Mouse (Mus musculus) liver, embryonic 16.5 days (tissue): ENCODE data around the gene Cd44. TPM values are rescaled to one million over a fixed set of nuclear protein-coding genes. Genes with fewer than 3 reads are reported as not detected.

Source experiments
- ATAC-seq: fragments of 200-750 bp; cut with Nextera tagmentation; 2 replicates; pipeline ENCODE4 v1.8.0; 2017; ENCODE audit warnings: low read depth, mild to moderate bottlenecking, moderate number of reproducible peaks, moderate library complexity
- H3K27ac ChIP-seq: fragments of 300-500 bp; sonication (generic); 2 replicates; pipeline ENCODE4 v1.5.1; 2014; ENCODE audit warnings: mild to moderate bottlenecking, low read length
- H3K27me3 ChIP-seq: fragments of 300-500 bp; sonication (generic); 2 replicates; pipeline ENCODE4 v1.6.1; 2014; ENCODE audit warnings: low read depth, low read length, mixed read lengths; ENCODE audit not compliant: control insufficient read depth, insufficient read depth
- H3K36me3 ChIP-seq: fragments of 300-500 bp; sonication (generic); 2 replicates; pipeline ENCODE4 v1.6.1; 2014; ENCODE audit warnings: mild to moderate bottlenecking; ENCODE audit not compliant: control insufficient read depth, insufficient read depth
- H3K4me1 ChIP-seq: fragments of 300-500 bp; sonication (generic); 2 replicates; pipeline ENCODE4 v1.6.1; 2014; ENCODE audit warnings: low read depth, low read length, mixed read lengths; ENCODE audit not compliant: control insufficient read depth
- H3K4me2 ChIP-seq: fragments of 300-500 bp; sonication (generic); 2 replicates; pipeline ENCODE4 v1.6.1; 2014; ENCODE audit warnings: low read depth, low read length, mixed read lengths
- H3K4me3 ChIP-seq: fragments of 300-500 bp; sonication (generic); 2 replicates; pipeline ENCODE4 v1.5.1; 2014; ENCODE audit warnings: low read depth, mild to moderate bottlenecking, low read length
- H3K9ac ChIP-seq: fragments of 300-500 bp; sonication (generic); 2 replicates; pipeline ENCODE4 v1.6.1; 2014; ENCODE audit warnings: low read depth, low read length
- H3K9me3 ChIP-seq: fragments of 300-500 bp; sonication (generic); replicated peaks from 2 replicates; pipeline ENCODE4 v1.6.1; 2016; ENCODE audit warnings: low read length; ENCODE audit not compliant: control insufficient read depth
- WGBS: fragments of 180-500 bp; shearing (Covaris S2); extraction: QIAGEN DNeasy Blood & Tissue Kit; methylation state at CpG from one replicate; pipeline ENCODE4 v1.1.7; 2014; ENCODE audit not compliant: insufficient replicate concordance; 5-methylcytosine and 5-hydroxymethylcytosine counted together
- polyA plus RNA-seq: library from polyadenylated mRNA; unstranded; fragments of >200 nt; fragmentation: Nextera tagmentation; extraction: Ambion mirVana; gene quantifications from 2 replicates; pipeline ENCODE4 v1.2.1, GENCODE M21; 2015

Gene Cd44
- 14.5 and 15.8 TPM in 2 replicates for polyA plus RNA-seq

DNA sequence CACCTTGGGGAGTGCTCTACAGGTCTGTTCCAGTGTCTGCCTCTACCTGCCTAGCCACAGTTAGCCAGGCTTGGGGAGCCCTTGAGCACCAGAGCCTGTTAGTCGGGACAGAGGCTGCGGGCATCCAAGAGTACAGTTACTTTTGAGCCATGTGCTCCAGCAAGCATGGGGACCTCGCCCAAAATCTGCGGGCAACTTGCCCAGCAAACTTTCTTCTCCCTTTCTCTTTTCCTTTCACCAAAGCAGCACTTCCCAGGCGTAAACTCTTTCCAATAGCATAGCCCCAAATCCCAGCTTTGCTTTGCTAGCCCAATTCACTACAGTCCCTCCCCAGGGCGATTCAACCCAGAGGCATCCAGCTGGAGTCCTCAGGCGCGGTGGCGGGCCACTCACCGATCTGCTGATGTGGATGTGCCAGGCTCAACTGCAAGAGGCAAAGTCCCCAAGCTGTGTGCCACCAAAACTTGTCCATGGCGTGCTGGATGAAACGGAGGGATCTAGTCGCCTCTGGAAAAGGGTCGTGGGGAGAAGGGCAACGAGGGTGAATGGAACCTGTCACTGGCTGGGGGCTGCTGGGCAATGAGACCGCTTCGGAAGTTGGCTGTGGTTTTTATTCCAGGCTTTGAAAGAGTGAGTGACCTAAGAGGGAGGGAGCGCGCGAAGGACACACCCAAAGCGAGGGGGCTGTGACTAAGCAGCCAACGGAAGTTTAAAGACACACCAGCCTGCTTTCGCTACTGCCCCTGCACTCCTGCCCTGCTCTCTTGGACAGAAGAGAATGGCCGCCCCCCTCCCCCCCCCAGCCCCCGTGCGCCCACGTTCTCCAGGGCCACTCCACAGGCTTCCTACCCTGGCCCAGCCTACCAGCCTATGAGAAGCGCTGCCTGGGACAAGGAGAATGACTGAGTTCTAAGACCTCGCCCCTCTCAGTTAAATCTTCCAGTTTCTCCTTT lies at the start of gene Cd44:
Gene Cd44, minus strand, starts transcription at position 791 of the 953 bp plus-strand sequence.
- H3K4me3 ChIP-seq = peak within 1 kb of the TSS; percentile 66
- H3K9me3 ChIP-seq = no peaks in the 10 kb centered on the region
- peak; percentile 75 for ATAC-seq
- peak within 1 kb of the TSS; percentile 61 for H3K27ac ChIP-seq
- peak within 1 kb of the TSS; percentile 85 for H3K4me2 ChIP-seq
- H3K36me3 ChIP-seq = no peaks in the 10 kb centered on the region
- no peaks in the 10 kb centered on the region for H3K27me3 ChIP-seq
- WGBS = under 1% methylated on average over 29 of the region's 29 CpGs
- peaks cover 22% of the 10 kb centered on the region for H3K4me1 ChIP-seq
- peak within 1 kb of the TSS; percentile 58 for H3K9ac ChIP-seq

DNA sequence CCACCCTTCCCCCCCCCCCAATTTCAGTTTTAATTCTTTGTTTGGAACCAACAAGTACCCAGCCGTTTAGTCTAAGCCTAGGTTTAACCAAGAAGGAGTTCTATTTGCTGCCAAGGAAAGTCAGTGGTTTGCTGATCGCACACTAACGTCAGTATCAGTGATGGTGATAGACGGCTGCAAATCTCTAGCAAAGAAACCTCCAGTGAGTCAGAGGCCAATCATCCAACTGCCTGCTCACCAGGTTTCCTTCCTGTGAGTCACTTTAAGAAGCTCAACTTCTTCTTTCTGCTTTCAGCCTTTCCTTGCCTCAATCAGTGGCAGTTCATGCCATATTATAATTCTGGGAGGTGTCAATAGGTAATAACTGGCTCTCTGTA lies 47.0 kb upstream of the Cd44 start:
- H3K9ac ChIP-seq = no peak overlapping the region
- no peaks in the 10 kb centered on the region for H3K9me3 ChIP-seq
- no peaks in the 10 kb centered on the region for H3K4me1 ChIP-seq
- H3K36me3 ChIP-seq = no peaks in the 10 kb centered on the region
- no peak overlapping the region for H3K4me2 ChIP-seq
- WGBS = 19% methylated on average over 4 of the region's 4 CpGs
- ATAC-seq = no peak
- H3K27me3 ChIP-seq = no peaks in the 10 kb centered on the region
- H3K4me3 ChIP-seq = no peak overlapping the region
- H3K27ac ChIP-seq = no peak overlapping the region

DNA sequence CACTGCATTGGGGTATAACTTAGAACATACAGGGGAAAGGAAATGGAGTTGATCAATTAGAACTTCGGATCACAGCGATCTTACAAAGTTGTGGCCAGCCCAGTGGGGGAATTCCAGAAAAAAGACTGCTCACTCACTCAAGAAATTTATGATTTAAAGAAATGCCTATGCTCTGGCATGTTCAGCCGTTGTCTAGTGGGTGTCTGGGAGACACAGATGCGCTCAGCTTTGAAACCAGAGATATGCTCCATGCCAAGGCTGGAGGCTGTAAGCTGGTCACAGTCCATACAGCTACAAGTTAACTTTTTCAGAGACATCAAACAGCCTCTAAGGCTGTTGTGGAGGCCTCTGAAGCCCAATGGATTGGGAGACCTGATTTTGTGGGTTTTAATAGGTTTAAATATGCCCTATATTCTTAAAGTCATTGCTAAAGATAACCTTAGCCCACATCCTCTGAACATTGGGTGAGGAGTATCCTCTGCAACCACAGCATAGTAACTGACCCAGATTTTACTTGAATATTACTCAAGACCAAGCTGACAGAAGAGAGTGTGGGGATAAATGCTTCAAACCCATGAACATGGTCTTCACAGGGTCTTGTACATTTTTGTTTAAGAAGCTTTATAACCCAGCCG lies 46.5 kb upstream of the Cd44 start:
- H3K27ac ChIP-seq = no peak overlapping the region
- no peaks in the 10 kb centered on the region for H3K4me1 ChIP-seq
- H3K4me3 ChIP-seq = no peak overlapping the region
- H3K9ac ChIP-seq = no peak overlapping the region
- no peaks in the 10 kb centered on the region; the same call in 1 of the 2 replicates for H3K27me3 ChIP-seq
- H3K4me2 ChIP-seq = no peak overlapping the region
- no peaks in the 10 kb centered on the region for H3K36me3 ChIP-seq
- WGBS = 61% methylated on average over 5 of the region's 5 CpGs
- no peak for ATAC-seq
- no peaks in the 10 kb centered on the region for H3K9me3 ChIP-seq

DNA sequence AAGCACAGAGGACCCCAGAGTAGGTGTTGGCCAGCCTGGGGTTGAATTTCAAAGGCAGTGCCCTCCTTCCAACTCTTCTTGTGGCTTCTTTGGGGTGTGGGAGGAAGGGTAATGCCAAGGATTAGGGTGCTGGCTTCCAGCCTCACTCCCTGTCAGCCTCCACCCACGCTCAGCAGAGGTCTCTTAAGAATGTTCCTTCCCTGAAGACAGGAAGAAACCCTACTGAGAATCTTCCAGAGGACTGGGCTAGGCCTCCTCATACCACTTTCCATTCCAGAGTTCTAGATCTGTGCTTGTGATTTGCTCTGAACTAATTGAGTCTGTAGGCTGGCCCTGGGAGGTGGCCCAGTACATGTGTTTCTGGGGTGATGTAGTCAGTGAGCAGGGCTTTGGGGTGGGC lies 43.6 kb upstream of the Cd44 start:
- Histone ChIP-seq H3K4me1 (no peaks in the 10 kb centered on the region), H3K9me3 (no peaks in the 10 kb centered on the region), H3K27me3 (no peaks in the 10 kb centered on the region; the same call in 1 of the 2 replicates), H3K9ac (no peak overlapping the region), H3K4me3 (no peak overlapping the region), H3K27ac (no peak overlapping the region), H3K36me3 (no peaks in the 10 kb centered on the region), H3K4me2 (no peak overlapping the region)
- ATAC-seq = no peak
- WGBS = 42% methylated on average over 1 of the region's 1 CpGs

DNA sequence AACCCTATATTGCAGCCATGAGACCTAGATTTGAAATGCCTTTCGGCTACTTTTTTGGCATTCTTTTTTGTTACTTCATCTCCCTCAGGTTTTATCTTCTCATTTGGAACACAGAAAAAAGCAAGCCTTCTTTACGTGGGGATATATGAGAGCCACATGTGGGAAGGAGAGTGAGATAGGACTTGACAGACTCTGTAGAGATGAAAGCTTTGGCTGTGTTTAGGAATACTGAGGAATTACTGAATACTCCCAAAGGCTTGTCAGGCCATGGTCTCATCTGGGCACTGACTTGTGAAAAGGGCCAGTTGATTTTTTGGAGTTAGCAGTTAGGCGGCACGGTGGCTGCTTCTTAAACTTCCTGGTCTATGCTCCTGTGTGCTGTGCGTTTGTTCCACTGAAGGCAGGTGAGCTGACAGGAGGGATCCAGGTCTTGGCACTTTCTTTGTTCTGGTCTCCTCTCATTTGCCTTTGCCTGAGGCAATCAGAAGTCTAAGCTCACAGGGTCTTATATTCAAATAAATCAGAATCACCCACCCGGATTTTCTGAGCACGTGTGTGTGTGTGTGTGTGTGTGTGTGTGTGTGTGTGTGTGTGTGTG lies 43.0 kb upstream of the Cd44 start:
- no peak for ATAC-seq

DNA sequence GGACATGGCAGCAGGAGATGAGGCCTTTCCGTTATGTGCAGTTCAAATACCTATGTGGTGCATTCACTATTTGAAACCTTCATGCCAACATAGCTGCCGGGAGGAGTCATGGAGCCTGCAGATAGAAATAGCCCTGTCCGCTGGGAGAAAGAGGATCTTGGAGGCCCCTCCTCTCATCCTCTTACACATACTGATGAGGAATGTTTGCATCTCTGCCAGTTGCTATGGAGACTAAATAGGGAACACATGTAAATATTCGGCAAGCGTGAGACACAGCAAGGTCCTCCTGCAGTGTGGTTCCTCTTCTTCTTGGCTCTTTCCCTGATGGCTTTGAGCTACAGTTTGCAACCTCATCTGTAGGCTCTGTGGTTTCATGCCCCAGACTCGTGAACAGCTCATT lies 42.5 kb upstream of the Cd44 start:
- no peaks in the 10 kb centered on the region for H3K4me1 ChIP-seq
- no peaks in the 10 kb centered on the region for H3K9me3 ChIP-seq
- H3K4me2 ChIP-seq = no peak overlapping the region
- 32% methylated on average over 6 of the region's 6 CpGs for WGBS
- H3K27me3 ChIP-seq = no peaks in the 10 kb centered on the region; the same call in 1 of the 2 replicates
- no peaks in the 10 kb centered on the region for H3K36me3 ChIP-seq
- no peak overlapping the region for H3K27ac ChIP-seq
- peak; percentile 60 for ATAC-seq
- no peak overlapping the region for H3K4me3 ChIP-seq
- no peak overlapping the region for H3K9ac ChIP-seq

More for the DNA sequence above, 43.0 kb upstream of the Cd44 start:
- H3K9me3 ChIP-seq = no peaks in the 10 kb centered on the region
- no peak overlapping the region for H3K4me3 ChIP-seq
- H3K4me2 ChIP-seq = no peak overlapping the region
- H3K27ac ChIP-seq = peak overlapping the region; percentile 41
- no peak overlapping the region for H3K9ac ChIP-seq
- no peaks in the 10 kb centered on the region for H3K36me3 ChIP-seq
- WGBS = 54% methylated on average over 7 of the region's 7 CpGs
- H3K27me3 ChIP-seq = no peaks in the 10 kb centered on the region; the same call in 1 of the 2 replicates
- H3K4me1 ChIP-seq = no peaks in the 10 kb centered on the region

DNA sequence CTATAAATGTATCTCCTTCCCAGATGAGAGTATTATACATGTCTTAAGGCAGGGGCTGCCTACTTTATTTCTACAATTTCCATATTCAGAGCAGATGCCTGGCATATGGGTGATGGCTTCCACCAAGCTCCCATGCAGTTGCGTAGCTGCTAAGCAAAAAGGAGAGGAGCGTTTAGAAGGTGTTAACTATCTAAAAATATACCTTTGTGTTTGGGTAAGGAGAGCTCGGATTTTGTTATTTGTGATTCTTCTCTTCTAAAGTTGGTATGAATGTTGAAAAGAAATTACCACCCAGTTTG lies 41.3 kb upstream of the Cd44 start:
- Histone ChIP-seq H3K9me3 (no peaks in the 10 kb centered on the region), H3K4me3 (no peak overlapping the region), H3K36me3 (no peaks in the 10 kb centered on the region), H3K9ac (no peak overlapping the region), H3K4me1 (no peaks in the 10 kb centered on the region), H3K4me2 (no peak overlapping the region), H3K27me3 (no peaks in the 10 kb centered on the region; the same call in 1 of the 2 replicates), H3K27ac (no peak overlapping the region)
- 67% methylated on average over 3 of the region's 3 CpGs for WGBS
- no peak for ATAC-seq

DNA sequence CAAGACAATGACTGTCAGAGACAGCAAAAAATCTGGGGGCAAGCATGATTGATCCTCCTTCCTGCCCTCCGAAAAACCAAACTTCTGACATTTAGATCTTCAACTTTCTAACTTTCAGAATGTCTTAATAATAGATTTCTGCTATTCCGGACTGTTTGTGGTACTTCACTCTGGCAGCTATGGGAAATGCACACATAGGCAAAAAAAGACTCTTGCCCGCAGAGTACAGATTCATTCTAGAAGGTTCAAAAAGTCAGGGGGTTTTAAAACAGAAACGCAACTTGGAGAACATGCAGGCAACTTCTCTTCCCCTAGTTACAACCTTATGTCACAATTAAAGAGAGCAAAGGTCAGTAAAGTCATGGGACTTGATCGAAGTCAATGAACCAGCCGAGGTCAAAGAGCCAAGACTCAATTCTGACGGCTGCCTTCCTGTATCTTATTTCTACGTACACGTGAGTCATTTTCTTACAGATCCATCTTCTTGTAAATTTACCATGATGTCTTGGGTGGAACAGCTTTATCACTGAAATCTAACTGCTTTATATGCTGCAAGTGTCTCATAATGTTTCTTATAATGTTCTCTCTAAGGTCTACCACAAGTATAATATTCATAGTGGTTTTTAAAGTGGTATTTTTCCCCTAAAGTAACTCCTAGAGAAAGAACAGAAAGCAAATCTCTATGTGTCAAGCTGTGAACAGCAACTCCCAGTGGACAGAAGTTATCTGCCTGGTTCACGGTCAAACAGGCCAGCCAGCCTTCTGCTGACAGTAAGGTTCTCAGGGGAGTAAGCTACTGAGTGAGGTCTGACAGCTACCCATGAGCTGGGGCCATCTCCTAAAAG lies 40.7 kb upstream of the Cd44 start:
- Histone ChIP-seq H3K4me3 (no peak overlapping the region), H3K4me1 (no peaks in the 10 kb centered on the region), H3K9me3 (no peaks in the 10 kb centered on the region), H3K36me3 (no peaks in the 10 kb centered on the region), H3K27me3 (no peaks in the 10 kb centered on the region; the same call in 1 of the 2 replicates), H3K27ac (no peak overlapping the region), H3K4me2 (no peak overlapping the region), H3K9ac (no peak overlapping the region)
- WGBS = 58% methylated on average over 10 of the region's 10 CpGs
- ATAC-seq = no peak
